Mouse (Mus musculus): ENCODE measurements at regions not wholly inside any gene's neighbourhood (a gene's known extent, or its start where the extent isn't known, plus 50 kb on each side); places are given as distances from the start of the nearest gene placed in this dataset.

GRCm38 (mm10) chr1:82066291-82066690, 166.6 kb upstream of the Gm9747 start:
- no peak for ATAC-seq (ENCODE audit: low FRiP score, low read depth)
- 89% methylated on average over 6 of the region's 6 CpGs for WGBS

GRCm38 (mm10) chr1:82068571-82068970, 164.3 kb upstream of the Gm9747 start:
- no peaks in the 10 kb centered on the region for H3K36me3 ChIP-seq (ENCODE audit: control insufficient read depth, insufficient read depth, low read length)
- no peak for TF ChIP-seq POLR2A (IDR thresholded peaks at IDR 0.05; ENCODE audit: borderline replicate concordance, extremely low read depth, insufficient read depth, insufficient read length)
- no peaks in the 10 kb centered on the region for H3K9me3 ChIP-seq (ENCODE audit: control insufficient read depth, low read length)
- no peaks in the 10 kb centered on the region for H3K27me3 ChIP-seq (ENCODE audit: control insufficient read depth, insufficient read depth, low read length)
- H3K9ac ChIP-seq (ENCODE audit: low read depth, low read length, severe bottlenecking): no peak overlapping the region
- ATAC-seq (ENCODE audit: low FRiP score, low read depth): no peak
- no peak overlapping the region for H3K4me2 ChIP-seq (replicated peaks; ENCODE audit: low read depth, low read length, severe bottlenecking)
- H3K27ac ChIP-seq (replicated peaks; ENCODE audit: low read depth, low read length): no peak overlapping the region
- no peaks in the 10 kb centered on the region for H3K4me1 ChIP-seq (ENCODE audit: control insufficient read depth, insufficient read depth, low read length)
- H3K4me3 ChIP-seq (replicated peaks; ENCODE audit: low read length): no peak overlapping the region
- no peak for DNase-seq (ENCODE audit: low spot score)
- 79% methylated on average over 4 of the region's 4 CpGs for WGBS

More at GRCm38 (mm10) chr1:82066291-82066690, 166.6 kb upstream of the Gm9747 start:
- Histone ChIP-seq H3K4me2 (replicated peaks; ENCODE audit: low read depth, low read length, severe bottlenecking) (no peak overlapping the region), H3K27me3 (ENCODE audit: control insufficient read depth, insufficient read depth, low read length) (no peaks in the 10 kb centered on the region), H3K4me1 (ENCODE audit: control insufficient read depth, insufficient read depth, low read length) (no peaks in the 10 kb centered on the region), H3K27ac (replicated peaks; ENCODE audit: low read depth, low read length) (no peak overlapping the region), H3K36me3 (ENCODE audit: control insufficient read depth, insufficient read depth, low read length) (no peaks in the 10 kb centered on the region), H3K9ac (ENCODE audit: low read depth, low read length, severe bottlenecking) (no peak overlapping the region), H3K4me3 (replicated peaks; ENCODE audit: low read length) (no peak overlapping the region), H3K9me3 (ENCODE audit: control insufficient read depth, low read length) (no peaks in the 10 kb centered on the region)
- TF ChIP-seq POLR2A (IDR thresholded peaks at IDR 0.05; ENCODE audit: borderline replicate concordance, extremely low read depth, insufficient read depth, insufficient read length): no peak
- no peak for DNase-seq (ENCODE audit: low spot score)

GRCm38 (mm10) chr1:82070181-82071109, 162.5 kb upstream of the Gm9747 start:
- no peak overlapping the region for H3K27ac ChIP-seq (replicated peaks; ENCODE audit: low read depth, low read length)
- no peak for ATAC-seq (ENCODE audit: low FRiP score, low read depth)
- TF ChIP-seq POLR2A (IDR thresholded peaks at IDR 0.05; ENCODE audit: borderline replicate concordance, extremely low read depth, insufficient read depth, insufficient read length): no peak
- H3K9me3 ChIP-seq (ENCODE audit: control insufficient read depth, low read length): no peaks in the 10 kb centered on the region
- no peaks in the 10 kb centered on the region for H3K4me1 ChIP-seq (ENCODE audit: control insufficient read depth, insufficient read depth, low read length)
- no peak overlapping the region for H3K9ac ChIP-seq (ENCODE audit: low read depth, low read length, severe bottlenecking)
- no peak overlapping the region for H3K4me3 ChIP-seq (replicated peaks; ENCODE audit: low read length)
- no peaks in the 10 kb centered on the region for H3K36me3 ChIP-seq (ENCODE audit: control insufficient read depth, insufficient read depth, low read length)
- no peak overlapping the region for H3K4me2 ChIP-seq (replicated peaks; ENCODE audit: low read depth, low read length, severe bottlenecking)
- no peak for DNase-seq (ENCODE audit: low spot score)
- no peaks in the 10 kb centered on the region for H3K27me3 ChIP-seq (ENCODE audit: control insufficient read depth, insufficient read depth, low read length)
- WGBS: 73% methylated on average over 9 of the region's 9 CpGs

- no peak for TF ChIP-seq POLR2A (IDR thresholded peaks at IDR 0.05; ENCODE audit: borderline replicate concordance, extremely low read depth, insufficient read depth, insufficient read length)
These were observed 143.6 kb upstream of the Gm9747 start for GRCm38 (mm10) chr1:82089136-82089839.

GRCm38 (mm10) chr1:82095101-82095500, 137.8 kb upstream of the Gm9747 start:
- 94% methylated on average over 2 of the region's 2 CpGs for WGBS
- DNase-seq (ENCODE audit: low spot score) (no peak), ATAC-seq (ENCODE audit: low FRiP score, low read depth) (no peak)
- Histone ChIP-seq H3K4me2 (replicated peaks; ENCODE audit: low read depth, low read length, severe bottlenecking) (no peak overlapping the region), H3K27me3 (ENCODE audit: control insufficient read depth, insufficient read depth, low read length) (no peaks in the 10 kb centered on the region), H3K36me3 (ENCODE audit: control insufficient read depth, insufficient read depth, low read length) (no peaks in the 10 kb centered on the region), H3K4me1 (ENCODE audit: control insufficient read depth, insufficient read depth, low read length) (no peaks in the 10 kb centered on the region), H3K4me3 (replicated peaks; ENCODE audit: low read length) (no peak overlapping the region), H3K27ac (replicated peaks; ENCODE audit: low read depth, low read length) (no peak overlapping the region), H3K9ac (ENCODE audit: low read depth, low read length, severe bottlenecking) (no peak overlapping the region), H3K9me3 (ENCODE audit: control insufficient read depth, low read length) (no peaks in the 10 kb centered on the region)
- TF ChIP-seq POLR2A (IDR thresholded peaks at IDR 0.05; ENCODE audit: borderline replicate concordance, extremely low read depth, insufficient read depth, insufficient read length): no peak

More at GRCm38 (mm10) chr1:82089136-82089839, 143.6 kb upstream of the Gm9747 start:
- Histone ChIP-seq H3K4me1 (ENCODE audit: control insufficient read depth, insufficient read depth, low read length) (no peaks in the 10 kb centered on the region), H3K27ac (replicated peaks; ENCODE audit: low read depth, low read length) (no peak overlapping the region), H3K9ac (ENCODE audit: low read depth, low read length, severe bottlenecking) (no peak overlapping the region), H3K4me2 (replicated peaks; ENCODE audit: low read depth, low read length, severe bottlenecking) (no peak overlapping the region), H3K36me3 (ENCODE audit: control insufficient read depth, insufficient read depth, low read length) (no peaks in the 10 kb centered on the region), H3K27me3 (ENCODE audit: control insufficient read depth, insufficient read depth, low read length) (no peaks in the 10 kb centered on the region), H3K4me3 (replicated peaks; ENCODE audit: low read length) (no peak overlapping the region), H3K9me3 (ENCODE audit: control insufficient read depth, low read length) (no peaks in the 10 kb centered on the region)
- DNase-seq (ENCODE audit: low spot score) (no peak), ATAC-seq (ENCODE audit: low FRiP score, low read depth) (no peak)
- 72% methylated on average over 6 of the region's 6 CpGs for WGBS

All from limb, embryonic 14.5 days (tissue).